Mouse (Mus musculus): ENCODE measurements around the gene Noc2l. TPM values are rescaled to one million over a fixed set of nuclear protein-coding genes. Genes with fewer than 3 reads are reported as not detected.
A peak's percentile ranks its signal among the peaks of the same experiment; 100 is the strongest.

Gene Noc2l
- polyA plus RNA-seq, 1 experiment from 2014 or later = 56.5 TPM

DNA sequence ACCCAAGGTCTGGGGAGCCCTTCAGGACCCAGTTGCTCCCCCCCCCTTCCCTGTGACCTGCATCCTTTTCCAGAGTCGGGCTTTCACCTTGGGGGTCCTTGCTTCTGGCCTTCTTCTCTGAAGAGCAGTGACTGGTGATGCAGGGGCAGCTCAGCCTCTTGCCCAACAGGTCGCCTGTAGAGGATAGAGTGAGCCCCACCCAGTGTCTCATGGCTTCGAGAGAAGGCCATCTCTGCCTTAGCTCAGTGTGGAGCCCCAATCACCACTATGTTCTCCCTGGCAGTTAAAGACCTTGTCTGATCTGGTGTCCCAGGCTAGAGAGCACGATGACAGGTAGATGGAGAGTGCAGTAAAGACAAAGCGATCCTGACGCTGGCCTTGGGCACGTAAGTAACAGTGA lies 16.3 kb downstream of the Noc2l start:
- 32% methylated on average over 6 of the region's 7 CpGs for whole genome bisulfite sequencing
- no peak overlapping the region for H3K4me2 ChIP-seq (ENCODE audit: low read depth, low read length)
- H3K9ac ChIP-seq (ENCODE audit: low read depth, low read length) = no peak overlapping the region
- H3K4me3 ChIP-seq (ENCODE audit: low read depth, low read length) = no peak overlapping the region
- H3K36me3 ChIP-seq (ENCODE audit: control insufficient read depth, insufficient read depth, low read length) = peaks cover 22% of the 10 kb centered on the region
- no peak overlapping the region for H3K27ac ChIP-seq (replicated peaks; ENCODE audit: low read depth, low read length)
- H3K4me1 ChIP-seq (ENCODE audit: control insufficient read depth, insufficient read depth, low read length) = no peaks in the 10 kb centered on the region
- H3K9me3 ChIP-seq (ENCODE audit: control insufficient read depth, low read length) = no peaks in the 10 kb centered on the region
- no peak for DNase-seq (ENCODE audit: low spot score)
- peaks cover 24% of the 10 kb centered on the region for H3K27me3 ChIP-seq (replicated peaks; ENCODE audit: control insufficient read depth, insufficient read depth, low read length)
- ATAC-seq (ENCODE audit: low read depth) = no peak

DNA sequence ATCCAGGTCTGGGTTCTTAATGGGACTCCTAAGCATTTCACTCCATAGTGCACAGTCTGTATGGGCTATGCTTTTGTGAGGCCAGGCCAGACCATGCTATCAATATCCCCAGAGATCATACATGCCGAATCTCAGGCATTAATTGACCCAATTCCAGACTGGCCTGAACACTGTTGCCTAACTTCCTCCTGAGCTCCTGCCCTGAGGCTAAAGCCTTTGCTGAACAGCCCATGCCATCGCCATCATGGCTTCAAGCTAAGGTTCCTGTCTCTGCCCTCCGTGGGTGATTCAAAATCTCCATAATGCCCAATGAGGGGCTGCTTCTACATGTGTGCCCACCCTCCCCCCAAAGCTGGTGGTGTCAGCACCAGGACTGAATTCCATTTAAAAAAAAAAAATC lies 16.8 kb downstream of the Noc2l start:
- Histone ChIP-seq H3K4me2 (ENCODE audit: low read depth, low read length) (no peak overlapping the region), H3K4me3 (ENCODE audit: low read depth, low read length) (no peak overlapping the region), H3K36me3 (ENCODE audit: control insufficient read depth, insufficient read depth, low read length) (peaks cover 17% of the 10 kb centered on the region), H3K4me1 (ENCODE audit: control insufficient read depth, insufficient read depth, low read length) (no peaks in the 10 kb centered on the region), H3K9ac (ENCODE audit: low read depth, low read length) (no peak overlapping the region), H3K9me3 (ENCODE audit: control insufficient read depth, low read length) (no peaks in the 10 kb centered on the region), H3K27ac (replicated peaks; ENCODE audit: low read depth, low read length) (no peak overlapping the region), H3K27me3 (replicated peaks; ENCODE audit: control insufficient read depth, insufficient read depth, low read length) (peaks cover 24% of the 10 kb centered on the region)
- ATAC-seq (ENCODE audit: low read depth) (no peak), DNase-seq (ENCODE audit: low spot score) (no peak)
- 41% methylated on average over 3 of the region's 3 CpGs for WGBS

GRCm38 (mm10) chr4:156253043-156253442 lies 17.2 kb downstream of the Noc2l start:
- no peaks in the 10 kb centered on the region for H3K4me1 ChIP-seq (ENCODE audit: control insufficient read depth, insufficient read depth, low read length)
- ATAC-seq (ENCODE audit: low read depth) = no peak
- 44% methylated on average over 7 of the region's 7 CpGs for WGBS

DNA sequence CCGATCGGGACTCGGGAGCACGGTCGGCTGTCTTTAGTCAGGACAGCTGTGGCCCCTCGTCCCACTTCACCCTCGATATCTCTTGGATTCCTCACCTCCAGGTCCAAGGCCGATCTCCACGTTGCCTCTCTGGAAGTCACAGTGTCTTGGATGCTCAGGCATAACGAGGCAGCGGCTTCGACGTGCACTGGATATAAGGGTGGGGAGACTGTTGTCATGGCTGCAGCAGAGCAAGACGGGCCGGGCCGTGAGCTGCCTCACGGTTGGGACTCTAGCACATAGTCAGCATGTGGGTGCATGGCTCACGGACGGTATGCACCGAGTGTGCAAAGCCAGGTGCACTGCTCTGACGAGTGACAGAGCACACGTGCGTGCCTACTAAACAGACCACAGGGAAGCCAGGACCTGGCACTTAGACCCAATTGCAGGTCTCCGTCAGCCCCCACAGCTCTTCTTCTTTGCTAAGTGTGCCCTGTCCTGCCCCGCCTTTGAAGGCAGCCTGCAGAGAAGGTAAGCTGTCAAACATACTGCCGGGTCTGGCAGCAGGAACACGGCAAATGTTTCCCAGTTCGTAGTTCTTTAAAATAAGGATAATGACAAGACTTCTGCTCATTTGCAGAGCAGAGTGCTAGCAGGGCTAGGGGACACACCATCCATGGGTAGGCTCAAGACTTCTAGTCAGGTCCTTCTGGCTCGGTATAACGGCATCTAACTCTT lies 18.7 kb downstream of the Noc2l start:
- Histone ChIP-seq H3K9me3 (ENCODE audit: control insufficient read depth, low read length) (no peaks in the 10 kb centered on the region), H3K4me3 (ENCODE audit: low read depth, low read length) (peak overlapping the region; percentile 15; the same call in 1 of the 2 replicates), H3K4me2 (ENCODE audit: low read depth, low read length) (peak overlapping the region; percentile 36; the same call in 1 of the 2 replicates), H3K27ac (replicated peaks; ENCODE audit: low read depth, low read length) (no peak overlapping the region), H3K4me1 (ENCODE audit: control insufficient read depth, insufficient read depth, low read length) (no peaks in the 10 kb centered on the region), H3K9ac (ENCODE audit: low read depth, low read length) (no peak overlapping the region; the same call in 1 of the 2 replicates), H3K27me3 (replicated peaks; ENCODE audit: control insufficient read depth, insufficient read depth, low read length) (peaks cover 24% of the 10 kb centered on the region), H3K36me3 (ENCODE audit: control insufficient read depth, insufficient read depth, low read length) (no peaks in the 10 kb centered on the region)
- 1% methylated on average over 27 of the region's 30 CpGs for WGBS
- ATAC-seq (ENCODE audit: low read depth) (peak; percentile 27; the same call in 1 of the 2 replicates), DNase-seq (ENCODE audit: low spot score) (no peak)

More at GRCm38 (mm10) chr4:156253043-156253442, 17.2 kb downstream of the Noc2l start:
- no peak overlapping the region for H3K9ac ChIP-seq (ENCODE audit: low read depth, low read length)
- H3K27ac ChIP-seq (replicated peaks; ENCODE audit: low read depth, low read length) = no peak overlapping the region
- H3K27me3 ChIP-seq (replicated peaks; ENCODE audit: control insufficient read depth, insufficient read depth, low read length) = peaks cover 24% of the 10 kb centered on the region
- H3K4me2 ChIP-seq (ENCODE audit: low read depth, low read length) = no peak overlapping the region
- peaks cover 13% of the 10 kb centered on the region; the same call in 1 of the 2 replicates for H3K36me3 ChIP-seq (ENCODE audit: control insufficient read depth, insufficient read depth, low read length)
- H3K4me3 ChIP-seq (ENCODE audit: low read depth, low read length) = no peak overlapping the region
- no peaks in the 10 kb centered on the region for H3K9me3 ChIP-seq (ENCODE audit: control insufficient read depth, low read length)
- no peak for DNase-seq (ENCODE audit: low spot score)

GRCm38 (mm10) chr4:156255078-156255839 lies 19.4 kb downstream of the Noc2l start, which contains the start of gene Samd11:
Samd11 (minus strand) TSS chr4:156255657.
- Histone ChIP-seq H3K9me3 (ENCODE audit: control insufficient read depth, low read length) (no peaks in the 10 kb centered on the region), H3K4me3 (ENCODE audit: low read depth, low read length) (peak within 1 kb of the TSS; percentile 15; the same call in 1 of the 2 replicates), H3K4me1 (ENCODE audit: control insufficient read depth, insufficient read depth, low read length) (no peaks in the 10 kb centered on the region), H3K36me3 (ENCODE audit: control insufficient read depth, insufficient read depth, low read length) (no peaks in the 10 kb centered on the region), H3K27me3 (replicated peaks; ENCODE audit: control insufficient read depth, insufficient read depth, low read length) (peaks cover 24% of the 10 kb centered on the region), H3K4me2 (ENCODE audit: low read depth, low read length) (peak within 1 kb of the TSS; percentile 36; the same call in 1 of the 2 replicates), H3K27ac (replicated peaks; ENCODE audit: low read depth, low read length) (no peak within 1 kb of the TSS), H3K9ac (ENCODE audit: low read depth, low read length) (no peak within 1 kb of the TSS; the same call in 1 of the 2 replicates)
- peak; percentile 28; the same call in 1 of the 2 replicates for ATAC-seq (ENCODE audit: low read depth)
- WGBS = 4% methylated on average over 26 of the region's 26 CpGs
- DNase-seq (ENCODE audit: low spot score) = no peak

Small RNA genes lying within 50 kb of the gene (microRNA-seq; reads per million reads assigned to microRNA genes)
- gene Mir7658 (ENCODE audit: borderline number of aligned reads) = 2.5 reads per million, percentile 11 among the genes with 10 or more reads in this experiment

Other genes starting within 250 kb of the Noc2l start
- gene B3galt6, start 243.4 kb upstream of the Noc2l start, polyA plus RNA-seq (2014; fragmentation: Nextera tagmentation; extraction: Ambion mirVana) = 14.7 and 17.5 TPM in 2 replicates
- 164 and 181 TPM in 2 replicates for gene Sdf4, start 243.1 kb upstream of the Noc2l start, polyA plus RNA-seq (2014; fragmentation: Nextera tagmentation; extraction: Ambion mirVana)
- gene Tnfrsf4, start 222.2 kb upstream of the Noc2l start, polyA plus RNA-seq (2014; fragmentation: Nextera tagmentation; extraction: Ambion mirVana) = 0.25 and 0.42 TPM in 2 replicates
- 2.7 and 3.1 TPM in 2 replicates for gene Tnfrsf18, start 209.8 kb upstream of the Noc2l start, polyA plus RNA-seq (2014; fragmentation: Nextera tagmentation; extraction: Ambion mirVana)
- 1.2 and 2.8 TPM in 2 replicates for gene Ttll10, start 176.6 kb upstream of the Noc2l start, polyA plus RNA-seq (2014; fragmentation: Nextera tagmentation; extraction: Ambion mirVana)
- 26.6 and 30.9 TPM in 2 replicates for gene 9430015G10Rik, start 126.0 kb upstream of the Noc2l start, polyA plus RNA-seq (2014; fragmentation: Nextera tagmentation; extraction: Ambion mirVana)
- gene Rnf223, start 105.5 kb upstream of the Noc2l start, polyA plus RNA-seq (2014; fragmentation: Nextera tagmentation; extraction: Ambion mirVana) = 0.31 and 0.45 TPM in 2 replicates
- gene Agrn, start 38.5 kb upstream of the Noc2l start, polyA plus RNA-seq (2014; fragmentation: Nextera tagmentation; extraction: Ambion mirVana) = 68.4 and 79.1 TPM in 2 replicates
- 0.67 and 1.2 TPM in 2 replicates for gene Isg15, start 35.2 kb upstream of the Noc2l start, polyA plus RNA-seq (2014; fragmentation: Nextera tagmentation; extraction: Ambion mirVana)
- 0.74 and 0.79 TPM in 2 replicates for gene AW011738, start 32.7 kb upstream of the Noc2l start, polyA plus RNA-seq (2014; fragmentation: Nextera tagmentation; extraction: Ambion mirVana)
- gene Perm1, start 20.1 kb upstream of the Noc2l start, polyA plus RNA-seq (2014; fragmentation: Nextera tagmentation; extraction: Ambion mirVana) = 1.5 and 2.2 TPM in 2 replicates
- 23.9 and 25.8 TPM in 2 replicates for gene Plekhn1, start 1.2 kb upstream of the Noc2l start, polyA plus RNA-seq (2014; fragmentation: Nextera tagmentation; extraction: Ambion mirVana)
- 0.35 and 0.56 TPM in 2 replicates for gene Samd11, start 19.6 kb downstream of the Noc2l start, polyA plus RNA-seq (2014; fragmentation: Nextera tagmentation; extraction: Ambion mirVana)
- gene Vmn2r-ps159, start 95.1 kb downstream of the Noc2l start, polyA plus RNA-seq (2014; fragmentation: Nextera tagmentation; extraction: Ambion mirVana) = not detected in 2 replicates